Mouse (Mus musculus) bone marrow macrophage, adult 2 months (primary cell): ENCODE data around the gene Cacng3.

ENCODE experiments used
- CTCF ChIP-seq: IDR thresholded peaks from 2 replicates; pipeline ENCODE4 v1.5.1; 2012; ENCODE audit warnings: low read depth, mild to moderate bottlenecking, low read length, moderate library complexity
- POLR2A ChIP-seq: IDR thresholded peaks from 2 replicates; pipeline ENCODE4 v1.6.1; 2012; ENCODE audit warnings: mild to moderate bottlenecking, low read depth, low read length, borderline replicate concordance

DNA sequence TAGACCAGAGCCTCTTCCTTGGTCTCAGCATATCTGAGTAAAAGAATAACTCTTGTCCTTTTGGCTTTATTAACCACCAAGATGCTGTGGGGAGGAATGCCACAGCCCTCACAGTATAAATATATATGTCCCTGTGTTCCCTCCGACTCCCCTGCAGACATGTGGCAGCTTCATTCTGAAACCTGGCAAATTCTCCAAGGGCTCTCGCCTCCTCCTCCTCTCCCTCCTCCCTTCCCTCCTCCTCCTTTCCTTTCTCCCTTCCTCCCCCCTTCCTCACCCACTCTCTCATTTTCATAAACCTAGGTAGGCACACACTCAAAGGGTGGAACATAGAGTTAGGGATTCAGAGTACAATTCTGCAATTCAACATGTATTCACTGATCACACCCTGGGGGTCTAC, 56.1 kb downstream of the Cacng3 start:
- TF ChIP-seq CTCF, result no peak
- no peak for TF ChIP-seq POLR2A
